Mouse (Mus musculus): ENCODE measurements at regions not wholly inside any gene's neighbourhood (a gene's known extent, or its start where the extent isn't known, plus 50 kb on each side); places are given as distances from the start of the nearest gene placed in this dataset.

DNA sequence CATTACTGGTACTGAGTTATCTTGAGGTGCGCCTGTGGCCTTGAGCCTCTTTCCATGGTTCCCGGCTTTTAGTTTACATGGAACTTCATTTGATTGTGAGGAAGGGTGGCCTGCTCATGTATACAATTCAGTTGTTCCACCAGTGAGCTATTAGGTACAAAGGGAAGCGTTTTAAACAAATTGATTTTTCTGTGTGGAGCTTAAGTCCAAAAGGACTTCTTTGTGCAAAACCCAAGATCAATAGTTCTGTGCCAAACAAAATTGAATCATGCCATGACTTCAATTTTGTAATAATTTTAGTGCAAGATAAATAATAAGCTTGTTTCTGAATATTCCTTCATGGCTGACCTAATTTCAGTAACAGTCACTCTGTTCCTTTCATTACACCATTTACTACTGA, 674.3 kb upstream of the Adgrl2 start:
- DNase-seq (ENCODE audit: low spot score in 2 of 2), result no peak

DNA sequence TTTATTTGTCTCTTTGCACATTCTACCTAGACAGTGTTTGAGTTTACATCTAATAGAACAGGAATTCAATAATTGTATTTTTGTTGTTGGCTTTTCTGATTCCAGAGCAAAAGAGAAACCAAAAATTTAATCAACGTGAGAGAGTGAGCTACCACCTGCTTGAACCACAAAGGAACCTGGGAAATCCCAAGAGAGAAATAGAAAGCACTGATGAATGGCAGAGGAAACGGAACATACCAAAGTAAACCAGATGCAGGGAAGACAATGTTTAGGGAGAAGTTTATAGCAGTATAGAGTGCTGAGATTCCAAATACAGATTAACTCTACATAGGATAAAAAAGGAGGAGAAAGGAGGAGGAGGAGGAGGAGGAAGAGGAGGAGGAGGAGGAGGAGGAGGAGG, 648.0 kb upstream of the Adgrl2 start:
- DNase-seq (ENCODE audit: low spot score in 2 of 2), result no peak

DNA sequence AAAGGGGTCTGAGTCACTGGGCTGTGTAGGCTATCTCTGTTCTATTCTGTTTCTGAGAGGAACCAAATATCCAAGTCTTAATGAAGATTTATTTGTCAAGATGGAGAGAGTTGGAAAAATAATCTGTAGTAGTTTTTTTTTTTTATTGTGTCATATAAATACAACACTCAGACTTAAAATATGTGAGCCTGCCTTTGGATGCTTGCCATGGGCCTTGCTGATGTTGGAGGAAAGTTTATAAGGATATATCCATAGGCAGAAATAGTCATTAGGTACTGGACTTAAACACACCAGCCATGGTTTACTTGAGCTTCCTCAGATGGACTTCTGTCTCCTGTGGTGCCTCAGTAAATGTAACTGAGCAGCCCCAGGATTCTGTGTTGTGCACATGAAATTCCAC, 635.8 kb upstream of the Adgrl2 start:
- DNase-seq (ENCODE audit: low spot score in 2 of 2), result no peak

DNA sequence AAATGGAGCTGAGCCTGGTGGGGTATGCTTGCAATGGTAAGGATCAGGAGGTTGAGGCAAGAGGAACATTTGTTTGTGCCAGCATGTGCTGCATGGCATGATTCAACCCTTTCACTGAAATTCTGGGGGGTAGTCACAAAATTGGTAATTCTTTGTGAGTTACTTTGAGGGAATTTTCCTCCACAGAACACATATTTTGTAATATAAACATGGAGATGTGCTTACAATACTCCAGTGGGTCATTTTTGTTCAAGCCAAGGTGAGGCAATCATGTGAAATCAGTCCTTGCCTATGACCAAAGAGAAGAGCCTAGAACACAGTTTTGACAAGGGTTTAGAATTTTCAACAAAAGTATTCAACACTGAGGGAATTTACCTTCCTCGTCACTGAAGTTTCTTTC, 635.1 kb upstream of the Adgrl2 start:
- DNase-seq (ENCODE audit: low spot score in 2 of 2), result no peak

DNA sequence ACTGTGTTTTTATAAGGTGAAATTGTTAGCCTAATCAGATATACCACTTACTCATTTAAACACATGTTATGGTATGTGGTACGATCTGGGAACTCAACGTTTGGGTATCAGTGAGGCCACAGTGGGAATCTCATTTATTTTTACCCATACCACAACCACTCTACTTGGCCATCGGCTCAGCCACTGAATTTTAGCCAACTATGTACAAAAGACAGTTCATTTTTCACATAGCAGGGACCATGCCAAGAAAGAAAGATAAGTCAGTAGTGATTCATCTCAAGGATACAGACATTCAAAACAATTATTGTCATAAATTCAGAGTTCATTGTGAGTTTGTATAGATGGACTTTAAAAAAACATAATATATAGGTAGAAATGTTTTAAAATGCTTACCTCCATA, 634.7 kb upstream of the Adgrl2 start:
- DNase-seq (ENCODE audit: low spot score in 2 of 2), result no peak

DNA sequence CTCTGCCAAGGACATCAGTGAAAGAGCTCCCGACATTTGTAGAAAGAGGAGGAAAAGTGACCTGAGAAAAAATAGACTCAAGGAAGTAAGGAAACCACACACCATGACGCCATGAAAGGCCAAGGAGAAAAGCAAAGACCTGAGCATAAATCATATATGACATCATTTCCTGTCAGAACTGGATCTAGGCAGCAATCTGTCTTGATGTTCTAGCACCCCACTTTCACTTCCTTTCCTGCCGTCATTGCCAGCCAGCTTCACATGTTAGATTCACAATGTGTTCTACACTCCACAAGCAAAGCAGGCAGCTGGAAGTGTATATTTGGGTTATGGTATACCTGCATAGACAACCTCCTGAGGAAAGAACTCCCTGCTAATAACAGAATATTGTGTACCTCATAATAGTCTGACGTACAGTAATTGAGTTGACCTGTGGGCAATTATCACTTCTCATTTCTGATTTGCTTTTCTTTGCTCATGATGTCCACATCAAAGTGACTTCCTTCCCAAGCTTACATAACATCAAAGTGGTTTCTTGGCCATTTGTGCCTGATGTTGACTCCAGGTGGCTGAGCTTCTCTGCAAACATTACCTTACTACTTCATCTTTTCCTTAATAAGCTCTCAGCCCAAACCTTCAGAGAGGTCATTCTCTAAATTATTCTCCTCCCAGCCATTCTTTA, 633.6 kb upstream of the Adgrl2 start:
- no peak for DNase-seq (ENCODE audit: low spot score in 2 of 2)

DNA sequence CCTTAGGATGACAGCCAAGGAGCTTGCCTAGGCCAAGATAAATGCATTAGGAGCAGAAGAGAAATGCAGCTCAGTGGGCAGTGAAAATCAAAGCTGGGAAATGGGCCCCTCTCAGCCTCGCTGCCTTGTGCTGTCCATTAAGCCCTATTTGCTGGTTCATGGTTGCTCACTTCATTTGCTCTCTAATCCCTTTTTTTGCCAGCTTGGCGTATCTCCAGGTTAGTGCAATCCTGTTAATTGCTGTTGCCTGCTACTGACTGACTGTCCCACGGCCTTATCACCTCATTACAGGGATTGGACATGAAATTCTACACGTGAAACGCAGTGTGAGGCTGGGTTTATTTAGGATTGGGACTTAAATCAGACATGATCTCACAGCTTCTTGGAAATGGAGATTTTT, 613.5 kb upstream of the Adgrl2 start:
- DNase-seq (ENCODE audit: low spot score in 2 of 2), result no peak

DNA sequence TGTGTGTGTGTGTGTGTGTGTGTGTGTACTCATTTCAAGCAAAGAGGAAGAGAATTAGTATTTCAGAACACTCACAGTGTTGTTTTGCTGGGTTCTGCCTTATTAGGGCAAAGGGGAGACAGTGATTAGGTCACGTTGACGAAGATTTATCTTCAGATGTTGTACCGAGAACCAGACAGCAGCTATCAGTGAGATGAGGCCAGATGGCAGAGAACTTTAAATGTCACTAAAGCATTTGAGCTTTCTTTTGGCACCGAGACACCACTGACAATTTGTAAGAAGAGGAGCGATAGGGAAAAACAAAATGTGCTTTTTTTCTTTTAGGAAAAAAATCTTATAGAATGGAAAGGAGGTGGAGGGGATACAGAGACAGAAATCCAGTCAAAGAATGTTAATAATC, 610.9 kb upstream of the Adgrl2 start:
- peak; percentile 45 to 68 for DNase-seq (ENCODE audit: low spot score in 2 of 2)

DNA sequence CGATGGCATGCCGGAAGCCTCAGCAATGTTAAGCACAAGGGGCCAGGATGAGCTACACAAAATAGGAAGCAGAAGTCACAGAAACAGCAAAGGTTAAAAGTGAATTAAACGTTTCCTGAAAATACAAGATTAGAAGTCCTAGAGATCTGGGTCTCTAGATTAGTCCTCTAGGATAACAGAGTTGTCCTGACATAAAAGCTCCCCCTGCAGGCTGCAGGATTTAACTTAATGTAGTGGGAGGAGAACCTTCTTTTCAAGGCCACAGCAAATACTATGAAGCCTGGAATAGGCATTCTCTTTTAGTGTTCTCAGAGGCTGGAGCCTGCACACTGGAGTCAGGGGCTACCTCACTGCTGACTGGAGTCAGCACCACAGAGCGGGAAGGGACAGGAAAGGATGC, 604.1 kb upstream of the Adgrl2 start:
- DNase-seq (ENCODE audit: low spot score in 2 of 2), result peak in 1 of 2 experiments; percentile 9

DNA sequence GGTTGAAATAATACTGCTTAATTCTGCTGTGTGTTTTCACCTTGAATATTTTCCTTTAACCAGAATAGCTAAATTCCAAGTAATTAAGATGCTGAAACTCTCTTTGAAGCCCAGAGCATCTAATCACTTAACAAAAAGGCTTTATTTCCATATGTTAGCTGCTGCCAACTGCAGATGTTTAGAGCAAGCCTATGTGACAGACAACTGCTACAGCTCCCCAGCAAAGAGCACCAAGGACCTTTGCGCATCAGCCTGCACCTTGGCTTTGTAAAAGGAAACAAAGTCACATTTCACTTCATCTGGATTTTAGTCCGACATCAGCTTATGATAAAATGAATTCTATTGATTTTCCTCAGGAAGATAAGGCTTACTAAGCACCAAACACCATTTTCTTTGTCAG, 595.4 kb upstream of the Adgrl2 start:
- no peak for DNase-seq (ENCODE audit: low spot score in 2 of 2)

DNA sequence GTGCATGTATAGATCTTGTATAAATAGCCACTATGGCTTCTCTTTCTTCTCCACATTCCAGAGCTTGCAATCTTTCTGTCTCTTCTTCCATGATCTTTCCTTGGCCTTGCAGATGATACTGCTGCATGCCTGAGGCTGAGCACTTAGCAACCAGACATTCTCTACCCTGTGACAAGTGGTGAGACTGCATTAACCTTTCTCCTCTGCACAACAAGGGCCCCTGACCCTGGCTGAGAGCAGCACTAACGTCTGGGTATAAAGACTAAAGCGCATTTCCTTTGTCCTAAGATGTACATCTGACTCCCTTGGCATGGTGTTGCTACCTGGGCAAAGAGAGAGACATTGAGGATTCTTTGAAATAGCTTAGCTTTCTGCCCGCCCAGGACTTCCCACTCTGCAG, 590.8 kb upstream of the Adgrl2 start:
- no peak for DNase-seq (ENCODE audit: low spot score in 2 of 2)

DNA sequence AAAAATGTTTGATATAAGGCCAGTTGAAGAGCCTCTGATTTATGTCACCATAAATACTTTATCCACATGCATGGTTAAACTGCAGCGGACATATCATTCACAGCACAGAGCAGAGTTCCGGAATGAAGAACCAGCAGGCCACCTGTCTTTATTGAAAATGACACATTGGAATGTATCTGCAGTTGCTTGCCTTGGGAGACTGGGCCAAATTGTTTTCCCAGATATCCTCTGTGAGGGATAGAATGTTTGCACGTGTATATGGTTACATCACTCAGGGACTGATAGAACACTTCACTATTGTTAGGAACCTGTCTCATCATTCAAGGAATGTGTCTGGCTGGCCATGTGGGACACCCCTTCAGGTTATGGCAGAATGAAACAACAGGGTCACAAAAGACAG, 585.3 kb upstream of the Adgrl2 start:
- DNase-seq (ENCODE audit: low spot score in 2 of 2), result no peak

DNA sequence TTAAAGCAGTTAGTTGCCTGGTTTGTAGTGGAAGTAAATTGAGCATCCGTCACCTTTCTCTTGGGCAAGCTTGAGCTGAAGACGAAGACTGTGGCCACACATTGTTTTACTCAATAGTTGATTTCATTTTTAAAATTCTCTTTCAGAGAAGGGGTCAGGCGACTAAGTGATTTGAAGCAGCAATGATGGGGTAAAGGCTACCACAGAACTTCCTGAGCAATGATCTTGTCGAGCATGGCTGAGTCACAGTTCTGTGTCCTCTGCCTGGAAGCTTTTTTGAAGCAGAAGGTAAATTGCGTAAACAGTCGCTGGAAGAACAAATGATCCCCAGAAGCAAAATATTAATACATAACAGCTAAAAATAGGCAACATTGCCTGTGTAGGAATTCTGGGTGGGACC, 576.5 kb upstream of the Adgrl2 start:
- DNase-seq (ENCODE audit: low spot score in 2 of 2), result peak in 1 of 2 experiments; percentile 26

DNA sequence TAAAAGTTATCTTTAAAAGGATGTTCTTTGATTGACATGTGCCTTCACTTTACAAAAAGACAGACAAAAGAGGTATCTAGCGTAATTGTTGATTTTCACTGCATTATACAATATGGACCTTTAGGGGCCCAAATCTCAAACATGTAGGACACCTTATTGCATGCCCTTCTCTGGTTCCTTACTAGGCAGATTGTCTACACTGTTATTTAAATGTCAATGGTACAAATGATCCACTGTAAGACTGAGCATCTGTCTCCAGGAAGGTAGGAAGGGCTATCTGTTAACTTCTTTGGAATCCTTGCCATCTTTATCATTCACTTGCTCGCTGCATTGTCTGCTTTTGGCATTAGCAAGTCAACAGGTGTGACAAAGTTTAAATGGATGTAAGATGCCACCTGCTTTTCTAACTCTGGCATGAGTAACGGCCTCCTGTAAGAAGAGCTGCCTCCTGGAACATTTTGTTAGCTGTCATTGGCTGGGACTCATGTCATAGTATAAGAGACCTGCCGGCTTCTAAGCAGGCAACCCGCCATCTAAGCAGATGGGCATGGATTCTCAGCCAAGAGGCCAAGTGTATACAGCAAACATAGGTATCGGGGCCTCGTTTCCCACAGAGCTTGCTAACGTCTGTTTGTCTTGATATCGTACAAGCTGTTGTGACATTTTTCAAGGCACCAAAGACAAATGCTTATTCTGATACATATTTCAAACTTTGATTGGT, 560.0 kb upstream of the Adgrl2 start:
- DNase-seq (ENCODE audit: low spot score in 2 of 2), result peak in 1 of 2 experiments; percentile 50

DNA sequence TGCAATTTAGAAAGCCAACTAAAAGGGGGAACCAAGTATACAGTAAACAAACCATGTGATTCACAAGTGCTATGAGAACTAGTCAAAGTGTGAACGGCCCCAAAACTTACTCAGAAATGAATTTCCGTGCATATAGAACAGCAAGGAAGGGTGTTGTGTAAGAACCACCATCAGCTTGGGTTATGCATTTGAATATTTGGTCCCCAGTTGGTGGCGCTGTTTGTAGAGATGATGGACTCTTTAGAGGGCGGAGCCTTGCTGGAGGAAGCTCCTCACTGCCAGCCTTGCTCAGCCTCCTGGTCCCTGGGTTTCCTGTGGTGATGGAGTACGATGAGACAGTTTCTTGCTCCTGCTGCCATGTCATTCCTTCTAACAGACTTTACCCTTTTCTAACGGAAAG, 556.7 kb upstream of the Adgrl2 start:
- no peak for DNase-seq (ENCODE audit: low spot score in 2 of 2)

DNA sequence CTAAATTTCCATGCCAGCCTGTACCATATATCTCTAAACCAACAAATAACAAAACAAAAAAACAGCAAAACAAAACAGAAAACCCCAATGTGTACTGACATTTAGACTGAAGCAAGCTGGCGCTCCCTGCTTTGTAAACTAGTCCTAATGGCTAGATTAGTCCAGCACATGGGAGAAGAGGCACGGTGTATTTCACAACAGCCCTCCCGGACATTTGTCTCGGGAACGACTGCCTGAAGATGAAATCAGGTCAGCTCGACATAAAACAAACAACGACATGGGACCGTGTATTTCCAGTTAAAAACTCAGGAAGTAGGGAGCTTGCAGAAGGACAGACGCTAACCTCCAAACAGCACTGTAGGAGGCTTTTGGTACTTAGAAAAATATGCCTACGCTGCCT, 555.9 kb upstream of the Adgrl2 start:
- DNase-seq (ENCODE audit: low spot score in 2 of 2), result no peak

DNA sequence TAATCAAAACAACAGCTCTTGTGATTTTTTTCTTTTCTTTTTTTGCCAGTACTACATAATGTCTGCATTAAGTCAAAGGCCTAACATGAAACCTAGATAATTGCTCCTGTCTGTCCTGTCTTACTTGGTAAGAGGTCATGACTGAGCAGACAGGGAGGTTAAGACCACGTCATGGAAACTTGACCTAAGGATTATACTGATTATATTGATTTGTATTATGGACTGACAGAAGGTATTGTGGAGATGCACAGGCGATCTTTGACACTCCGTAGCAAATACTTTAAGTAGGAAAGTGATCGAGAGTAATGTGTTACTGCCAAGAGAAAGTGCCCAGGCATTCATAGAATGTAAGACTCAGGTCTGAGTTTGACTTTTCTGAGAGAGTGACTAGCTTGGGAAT, 543.8 kb upstream of the Adgrl2 start:
- DNase-seq (ENCODE audit: low spot score in 2 of 2), result no peak

DNA sequence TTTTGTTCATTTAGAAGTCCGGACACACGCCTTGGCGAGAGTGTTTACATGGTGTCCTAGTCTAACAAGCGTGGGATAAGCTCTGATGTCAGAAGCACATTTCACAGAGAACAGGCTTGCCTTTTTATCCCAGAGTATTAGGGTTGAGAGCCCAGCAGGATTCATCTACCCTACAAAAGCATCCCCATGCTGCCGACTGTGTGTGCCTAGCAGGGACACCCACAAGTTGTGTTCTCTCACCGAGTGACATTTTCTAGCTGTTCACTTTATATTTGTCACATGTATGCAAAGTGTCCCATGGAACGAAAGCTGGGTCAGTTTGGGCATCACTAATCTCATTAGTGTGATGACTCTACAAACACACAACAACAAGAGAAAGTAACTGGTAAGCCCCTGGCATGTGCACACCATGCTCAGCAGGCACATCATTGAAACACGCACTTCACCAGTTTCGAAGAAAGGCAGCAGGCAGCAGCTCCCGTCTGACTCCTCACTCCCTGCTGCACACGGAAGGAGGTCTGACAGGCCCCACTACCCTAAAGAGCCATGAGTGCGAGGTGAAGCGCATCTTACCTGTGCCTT, 539.8 kb upstream of the Adgrl2 start:
- DNase-seq (ENCODE audit: low spot score in 2 of 2), result no peak

DNA sequence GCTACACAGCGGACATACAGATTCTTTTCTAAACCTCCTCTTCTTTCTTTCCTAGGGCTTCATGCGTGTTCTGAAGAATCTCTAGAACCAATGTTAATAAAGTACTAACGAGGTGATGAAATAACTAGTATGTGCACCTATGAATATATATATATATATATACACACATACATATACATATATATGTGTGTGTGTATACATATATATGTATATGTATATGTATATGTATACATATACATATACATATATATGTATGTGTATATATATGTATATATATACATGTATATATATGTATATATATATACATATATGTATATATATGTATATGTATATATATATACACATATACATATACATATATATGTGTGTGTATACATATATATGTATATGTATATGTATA, 536.2 kb upstream of the Adgrl2 start:
- no peak for DNase-seq (ENCODE audit: low spot score in 2 of 2)

DNA sequence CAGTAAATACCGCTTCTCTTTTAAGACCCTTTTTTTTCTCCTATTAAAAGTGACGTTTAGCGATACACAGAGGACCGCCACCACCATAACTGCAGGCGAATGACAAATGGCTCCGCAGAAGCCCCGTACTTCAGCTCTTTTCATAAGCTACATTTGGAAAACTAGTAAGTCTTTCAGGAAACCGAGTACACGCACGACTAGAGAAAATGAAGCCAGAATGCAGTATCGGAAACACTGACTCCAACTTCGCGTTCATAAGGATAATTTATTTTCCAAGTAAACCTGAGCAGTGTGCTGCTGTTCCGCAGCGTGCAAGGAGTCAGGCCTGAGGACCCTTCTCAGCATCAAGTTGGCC, 529.2 kb upstream of the Adgrl2 start:
- DNase-seq (ENCODE audit: low spot score in 2 of 2), result peak in 1 of 2 experiments; percentile 21

DNA sequence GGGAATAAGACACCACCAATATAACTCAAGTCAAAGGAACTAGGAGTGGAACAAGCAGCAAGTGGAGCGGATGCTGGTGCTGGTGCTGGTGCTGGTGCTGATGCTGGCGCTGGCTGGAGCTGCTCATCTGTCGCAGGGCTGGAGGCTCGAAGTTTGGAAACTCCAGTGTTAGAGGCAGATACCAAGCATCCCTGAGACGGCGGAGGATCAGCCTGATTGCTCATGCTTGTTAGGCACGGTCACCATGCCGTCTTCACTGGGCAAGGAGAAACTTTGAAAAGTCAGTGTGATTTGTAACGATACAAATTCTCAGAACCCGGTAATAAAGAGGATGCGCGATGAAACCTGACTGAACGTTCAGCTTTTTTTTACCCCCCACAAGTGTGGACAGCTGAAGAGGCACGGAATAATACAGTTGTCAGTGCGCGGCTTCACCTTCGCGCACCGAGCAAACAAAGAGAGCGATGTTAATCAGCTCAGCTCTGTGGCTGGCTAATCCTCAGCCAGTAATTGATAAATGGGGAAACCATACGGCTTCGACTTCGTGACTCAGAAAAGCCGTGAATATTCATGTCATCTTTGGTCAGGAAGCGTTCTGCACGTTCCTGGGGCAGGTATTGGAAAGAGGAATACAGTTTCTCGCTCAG, 528.7 kb upstream of the Adgrl2 start:
- DNase-seq (ENCODE audit: low spot score in 2 of 2), result no peak

DNA sequence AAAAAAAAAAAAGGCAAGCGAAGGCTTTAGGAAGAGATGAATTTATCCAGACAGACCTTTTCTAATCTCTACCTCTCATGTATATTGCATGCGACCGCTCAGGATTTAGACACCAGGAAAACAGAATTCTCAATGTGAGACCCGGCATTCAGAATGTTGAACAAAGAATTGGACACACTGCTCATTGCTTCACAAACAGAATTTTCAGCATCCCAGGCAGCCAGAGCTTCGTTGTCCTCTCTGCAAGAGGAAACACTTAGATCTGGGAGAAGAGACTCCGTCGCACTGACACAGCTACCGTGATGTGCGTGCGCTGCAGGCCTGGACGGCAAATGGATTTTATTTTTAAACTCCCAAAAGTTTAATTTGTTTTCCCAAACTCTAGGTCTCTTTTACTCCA, 527.2 kb upstream of the Adgrl2 start:
- no peak for DNase-seq (ENCODE audit: low spot score in 2 of 2)

Measured in layer of hippocampus, adult 18-20 months (tissue).